Mouse (Mus musculus): ENCODE measurements around the gene Cwc27. TPM values are rescaled to one million over a fixed set of nuclear protein-coding genes. Genes with fewer than 3 reads are reported as not detected.

The Cwc27 gene
- total RNA-seq, 1 experiment = 29.5 TPM

GRCm38 (mm10) chr13:104615999-104616810, 200.7 kb downstream of the Cwc27 start:
- no peak for DNase-seq (ENCODE audit: low read depth, low spot score)
- in situ Hi-C loops (cut with MboI; ENCODE audit: low sequenced_read_pairs in 2 of 2, unreplicated experiment in 2 of 2) = no loop called here
- no peaks in the 10 kb centered on the region for H3K4me1 ChIP-seq (ENCODE audit: control insufficient read depth in 2 of 2, insufficient read depth in 2 of 2, low read length in 2 of 2, poor library complexity in 1 of 2)
- no peaks in the 10 kb centered on the region for H3K9me3 ChIP-seq (ENCODE audit: control insufficient read depth, insufficient read depth, low read depth, low read length)
- no peak for TF ChIP-seq MAFK (IDR thresholded peaks at IDR 0.05; ENCODE audit: insufficient read depth, low read depth, low read length)
- no peak for TF ChIP-seq ZNF384 (IDR thresholded peaks at IDR 0.05; ENCODE audit: low read depth, low read length)
- no peak overlapping the region for H3K4me3 ChIP-seq (ENCODE audit: insufficient read depth in 1 of 2, low read depth in 1 of 2, low read length in 2 of 2, poor library complexity in 1 of 2, severe bottlenecking in 1 of 2)
- H3K36me3 ChIP-seq (ENCODE audit: control insufficient read depth, insufficient read depth, low read length, poor library complexity, severe bottlenecking) = no peaks in the 10 kb centered on the region
- H3K27ac ChIP-seq (ENCODE audit: insufficient read depth, low read depth, low read length, poor library complexity, severe bottlenecking) = no peak overlapping the region
- no peak overlapping the region for H3K9ac ChIP-seq (ENCODE audit: insufficient read depth, low read depth, low read length, poor library complexity, severe bottlenecking)

DNA sequence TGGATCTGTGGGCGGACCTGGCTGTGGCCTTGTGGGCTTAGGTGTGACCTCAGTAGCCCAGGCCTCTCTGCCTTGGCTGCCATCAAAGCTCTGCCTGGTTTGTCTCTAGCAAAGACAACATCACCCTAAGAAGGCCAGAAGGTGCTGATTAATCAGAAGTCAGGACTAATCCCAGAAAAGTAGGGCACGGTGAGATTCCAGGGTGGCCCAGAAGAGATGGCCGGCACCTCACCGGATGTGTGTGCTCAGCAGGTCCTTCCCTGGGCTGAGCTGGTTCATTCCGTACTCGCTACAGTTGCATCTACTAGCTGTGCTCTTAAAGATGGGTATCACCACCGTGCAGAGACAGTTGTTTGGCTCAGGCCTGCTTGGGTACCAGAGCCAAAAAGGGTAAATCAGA, 201.8 kb downstream of the Cwc27 start:
- no peak for TF ChIP-seq ZNF384 (IDR thresholded peaks at IDR 0.05; ENCODE audit: low read depth, low read length)
- TF ChIP-seq HCFC1 (IDR thresholded peaks at IDR 0.05; ENCODE audit: borderline replicate concordance, insufficient read depth, low read length) = no peak
- TF ChIP-seq CHD2 (IDR thresholded peaks at IDR 0.05; ENCODE audit: low read depth, low read length) = no peak
- TF ChIP-seq ZC3H11A (IDR thresholded peaks at IDR 0.05; ENCODE audit: borderline replicate concordance, low read depth, low read length) = no peak
- no peak for TF ChIP-seq MAFK (IDR thresholded peaks at IDR 0.05; ENCODE audit: insufficient read depth, low read depth, low read length)
- no peak for DNase-seq (ENCODE audit: low read depth, low spot score)

DNA sequence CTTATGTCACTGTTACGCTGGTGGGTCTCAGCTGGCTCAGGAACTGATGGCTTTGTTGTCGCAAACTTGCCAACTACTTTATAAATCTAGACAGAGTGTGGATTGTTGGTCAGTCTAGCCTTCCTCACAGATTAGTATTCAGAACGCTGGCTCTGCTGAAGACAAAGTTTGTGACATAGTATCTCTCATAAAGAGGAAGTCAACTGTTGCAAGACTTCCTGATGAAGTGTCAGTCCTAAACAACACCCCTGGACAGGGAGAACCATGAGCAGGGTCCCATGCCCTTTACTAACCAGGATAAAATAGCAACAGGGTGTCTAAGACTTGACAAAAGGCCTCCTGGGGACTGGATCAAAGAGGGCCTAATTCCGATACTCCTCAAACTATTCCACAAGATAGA, 205.6 kb downstream of the Cwc27 start:
- H3K9ac ChIP-seq (ENCODE audit: insufficient read depth, low read depth, low read length, poor library complexity, severe bottlenecking) = no peak overlapping the region
- no peaks in the 10 kb centered on the region; a peak in 1 of 4 replicates for H3K4me1 ChIP-seq (ENCODE audit: control insufficient read depth in 2 of 2, insufficient read depth in 2 of 2, low read length in 2 of 2, poor library complexity in 1 of 2)
- no peak overlapping the region for H3K4me3 ChIP-seq (ENCODE audit: insufficient read depth in 1 of 2, low read depth in 1 of 2, low read length in 2 of 2, poor library complexity in 1 of 2, severe bottlenecking in 1 of 2)
- TF ChIP-seq CHD2 (IDR thresholded peaks at IDR 0.05; ENCODE audit: low read depth, low read length) = no peak
- no peak for TF ChIP-seq ZNF384 (IDR thresholded peaks at IDR 0.05; ENCODE audit: low read depth, low read length)
- no peak for TF ChIP-seq HCFC1 (IDR thresholded peaks at IDR 0.05; ENCODE audit: borderline replicate concordance, insufficient read depth, low read length)
- no peak for TF ChIP-seq ZC3H11A (IDR thresholded peaks at IDR 0.05; ENCODE audit: borderline replicate concordance, low read depth, low read length)
- no peak for TF ChIP-seq MAFK (IDR thresholded peaks at IDR 0.05; ENCODE audit: insufficient read depth, low read depth, low read length)
- no peaks in the 10 kb centered on the region for H3K9me3 ChIP-seq (ENCODE audit: control insufficient read depth, insufficient read depth, low read depth, low read length)
- H3K27ac ChIP-seq (ENCODE audit: insufficient read depth, low read depth, low read length, poor library complexity, severe bottlenecking) = no peak overlapping the region
- H3K36me3 ChIP-seq (ENCODE audit: control insufficient read depth, insufficient read depth, low read length, poor library complexity, severe bottlenecking) = no peaks in the 10 kb centered on the region
- in situ Hi-C loops (cut with MboI; ENCODE audit: low sequenced_read_pairs in 2 of 2, unreplicated experiment in 2 of 2) = no loop called here
- DNase-seq (ENCODE audit: low read depth, low spot score) = no peak

More for the DNA sequence above, 201.8 kb downstream of the Cwc27 start:
- no peak overlapping the region for H3K27ac ChIP-seq (ENCODE audit: insufficient read depth, low read depth, low read length, poor library complexity, severe bottlenecking)
- in situ Hi-C loops (cut with MboI; ENCODE audit: low sequenced_read_pairs in 2 of 2, unreplicated experiment in 2 of 2) = no loop called here
- H3K4me1 ChIP-seq (ENCODE audit: control insufficient read depth in 2 of 2, insufficient read depth in 2 of 2, low read length in 2 of 2, poor library complexity in 1 of 2) = no peaks in the 10 kb centered on the region
- H3K9me3 ChIP-seq (ENCODE audit: control insufficient read depth, insufficient read depth, low read depth, low read length) = no peaks in the 10 kb centered on the region
- H3K9ac ChIP-seq (ENCODE audit: insufficient read depth, low read depth, low read length, poor library complexity, severe bottlenecking) = no peak overlapping the region
- no peaks in the 10 kb centered on the region for H3K36me3 ChIP-seq (ENCODE audit: control insufficient read depth, insufficient read depth, low read length, poor library complexity, severe bottlenecking)
- H3K4me3 ChIP-seq (ENCODE audit: insufficient read depth in 1 of 2, low read depth in 1 of 2, low read length in 2 of 2, poor library complexity in 1 of 2, severe bottlenecking in 1 of 2) = no peak overlapping the region

- no peak overlapping the region for H3K9ac ChIP-seq (ENCODE audit: insufficient read depth, low read depth, low read length, poor library complexity, severe bottlenecking)
- no peak overlapping the region for H3K4me3 ChIP-seq (ENCODE audit: insufficient read depth in 1 of 2, low read depth in 1 of 2, low read length in 2 of 2, poor library complexity in 1 of 2, severe bottlenecking in 1 of 2)
- no peaks in the 10 kb centered on the region for H3K9me3 ChIP-seq (ENCODE audit: control insufficient read depth, insufficient read depth, low read depth, low read length)
- no peaks in the 10 kb centered on the region; a peak in 1 of 4 replicates for H3K4me1 ChIP-seq (ENCODE audit: control insufficient read depth in 2 of 2, insufficient read depth in 2 of 2, low read length in 2 of 2, poor library complexity in 1 of 2)
- in situ Hi-C loops (cut with MboI; ENCODE audit: low sequenced_read_pairs in 2 of 2, unreplicated experiment in 2 of 2) = no loop called here
- no peak overlapping the region for H3K27ac ChIP-seq (ENCODE audit: insufficient read depth, low read depth, low read length, poor library complexity, severe bottlenecking)
- no peaks in the 10 kb centered on the region for H3K36me3 ChIP-seq (ENCODE audit: control insufficient read depth, insufficient read depth, low read length, poor library complexity, severe bottlenecking)
- TF ChIP-seq ZC3H11A (IDR thresholded peaks at IDR 0.05; ENCODE audit: borderline replicate concordance, low read depth, low read length) = no peak
- no peak for TF ChIP-seq HCFC1 (IDR thresholded peaks at IDR 0.05; ENCODE audit: borderline replicate concordance, insufficient read depth, low read length)
- TF ChIP-seq ZNF384 (IDR thresholded peaks at IDR 0.05; ENCODE audit: low read depth, low read length) = no peak
- TF ChIP-seq CHD2 (IDR thresholded peaks at IDR 0.05; ENCODE audit: low read depth, low read length) = no peak
- TF ChIP-seq MAFK (IDR thresholded peaks at IDR 0.05; ENCODE audit: insufficient read depth, low read depth, low read length) = no peak
- DNase-seq (ENCODE audit: low read depth, low spot score) = no peak
These were observed 206.5 kb downstream of the Cwc27 start for GRCm38 (mm10) chr13:104610210-104611111.

Data from ES-E14 (cell line).